Mouse (Mus musculus) spleen, adult 12 weeks (tissue): ENCODE results near the gene Crabp1.

ENCODE experiments used
- DNase-seq: peaks from one replicate; pipeline ENCODE4 v3.0.0; 2022; ENCODE audit warnings: low spot score

Crabp1 gene

GRCm38 (mm10) chr9:54764561-54765217 lies at the start of gene Crabp1:
Gene Crabp1 (plus strand): TSS chr9:54764748.
- no peak for DNase-seq

GRCm38 (mm10) chr9:54715776-54716175 lies 48.8 kb upstream of the Crabp1 start:
- no peak for DNase-seq

GRCm38 (mm10) chr9:54717527-54717926 lies 47.0 kb upstream of the Crabp1 start:
- no peak for DNase-seq

GRCm38 (mm10) chr9:54722156-54722555 lies 42.4 kb upstream of the Crabp1 start:
- DNase-seq = no peak

- DNase-seq = no peak
These were observed 42.0 kb upstream of the Crabp1 start for GRCm38 (mm10) chr9:54722596-54722995.

- no peak for DNase-seq
These were observed 38.2 kb upstream of the Crabp1 start for GRCm38 (mm10) chr9:54726315-54726714.

- no peak for DNase-seq
These were observed 32.4 kb upstream of the Crabp1 start for GRCm38 (mm10) chr9:54732122-54732521.

- peak; percentile 97 for DNase-seq
These were observed 30.5 kb upstream of the Crabp1 start, which contains the start of gene Wdr61 for GRCm38 (mm10) chr9:54733921-54734638. Gene Wdr61 (minus strand): TSS chr9:54734519.

GRCm38 (mm10) chr9:54734639-54735252 lies 29.8 kb upstream of the Crabp1 start:
- DNase-seq = no peak

GRCm38 (mm10) chr9:54736284-54736701 lies 28.3 kb upstream of the Crabp1 start:
- peak; percentile 50 for DNase-seq

GRCm38 (mm10) chr9:54738376-54738775 lies 26.2 kb upstream of the Crabp1 start:
- DNase-seq = no peak

GRCm38 (mm10) chr9:54743891-54744290 lies 20.7 kb upstream of the Crabp1 start:
- no peak for DNase-seq

- no peak for DNase-seq
These were observed 18.7 kb upstream of the Crabp1 start for GRCm38 (mm10) chr9:54745740-54746370.

GRCm38 (mm10) chr9:54750215-54750981 lies 14.2 kb upstream of the Crabp1 start:
- no peak for DNase-seq

GRCm38 (mm10) chr9:54751684-54752083 lies 12.9 kb upstream of the Crabp1 start:
- no peak for DNase-seq

- no peak for DNase-seq
These were observed 12.2 kb upstream of the Crabp1 start for GRCm38 (mm10) chr9:54752201-54752943.

- DNase-seq = no peak
These were observed 11.6 kb upstream of the Crabp1 start for GRCm38 (mm10) chr9:54752944-54753295.

- no peak for DNase-seq
These were observed 5.0 kb upstream of the Crabp1 start for GRCm38 (mm10) chr9:54759592-54759991.

- no peak for DNase-seq
These were observed 457 bp upstream of the Crabp1 start for GRCm38 (mm10) chr9:54764091-54764490.

GRCm38 (mm10) chr9:54765336-54766085 lies 963 bp downstream of the Crabp1 start:
- DNase-seq = no peak
